Mouse (Mus musculus): ENCODE data around the gene Meig1. TPM values are rescaled to one million over a fixed set of nuclear protein-coding genes. Genes with fewer than 3 reads are reported as not detected.
"Not testable (repeated sequence)": the region's sequence is repeated elsewhere in the genome, so short reads cannot be mapped to it uniquely, and the experiment has no call there.

Meig1 gene
- polyA plus RNA-seq, 1 experiment from 2014 or later: 0.37 TPM

GRCm38 (mm10) chr2:3424579-3424910 is 2.1 kb upstream of the Meig1 start:
- no peak for ATAC-seq (ENCODE audit: insufficient read depth, low FRiP score)
- Histone ChIP-seq H3K4me1 (ENCODE audit: control insufficient read depth, insufficient read depth, low read length) (peaks cover 7% of the 10 kb centered on the region), H3K27ac (ENCODE audit: low read length) (no peak overlapping the region)

GRCm38 (mm10) chr2:3423841-3424578 is 1.6 kb upstream of the Meig1 start, which contains the start of gene Dclre1c:
TSS of gene Dclre1c (plus strand) at chr2:3424131.
- Histone ChIP-seq H3K27ac (ENCODE audit: low read length) (no peak within 1 kb of the TSS), H3K4me3 (replicated peaks; ENCODE audit: low read length) (peak within 1 kb of the TSS; percentile 63), H3K9ac (ENCODE audit: low read length) (peak within 1 kb of the TSS; percentile 70), H3K36me3 (ENCODE audit: control insufficient read depth, insufficient read depth, low read length) (no peaks in the 10 kb centered on the region), H3K4me1 (ENCODE audit: control insufficient read depth, insufficient read depth, low read length) (peaks cover 7% of the 10 kb centered on the region), H3K4me2 (ENCODE audit: low read depth, low read length) (peak within 1 kb of the TSS; percentile 85), H3K27me3 (ENCODE audit: control insufficient read depth, insufficient read depth, low read length) (no peaks in the 10 kb centered on the region), H3K9me3 (replicated peaks; ENCODE audit: control insufficient read depth, low read length) (no peaks in the 10 kb centered on the region)
- peak; percentile 97 for ATAC-seq (ENCODE audit: insufficient read depth, low FRiP score)
- 1% methylated on average over 29 of the region's 29 CpGs for WGBS

More at GRCm38 (mm10) chr2:3424579-3424910, 2.1 kb upstream of the Meig1 start:
- peak overlapping the region; percentile 63 for H3K4me3 ChIP-seq (replicated peaks; ENCODE audit: low read length)
- H3K9me3 ChIP-seq (replicated peaks; ENCODE audit: control insufficient read depth, low read length): no peaks in the 10 kb centered on the region
- H3K36me3 ChIP-seq (ENCODE audit: control insufficient read depth, insufficient read depth, low read length): no peaks in the 10 kb centered on the region
- no peaks in the 10 kb centered on the region for H3K27me3 ChIP-seq (ENCODE audit: control insufficient read depth, insufficient read depth, low read length)
- peak overlapping the region; percentile 85 for H3K4me2 ChIP-seq (ENCODE audit: low read depth, low read length)
- 4% methylated on average over 10 of the region's 10 CpGs for WGBS
- H3K9ac ChIP-seq (ENCODE audit: low read length): peak overlapping the region; percentile 70

- H3K27ac ChIP-seq (ENCODE audit: low read length): no peak overlapping the region
- H3K27me3 ChIP-seq (ENCODE audit: control insufficient read depth, insufficient read depth, low read length): no peaks in the 10 kb centered on the region
- H3K9me3 ChIP-seq (replicated peaks; ENCODE audit: control insufficient read depth, low read length): no peaks in the 10 kb centered on the region
- H3K9ac ChIP-seq (ENCODE audit: low read length): no peak overlapping the region
- H3K4me2 ChIP-seq (ENCODE audit: low read depth, low read length): no peak overlapping the region
- H3K4me1 ChIP-seq (ENCODE audit: control insufficient read depth, insufficient read depth, low read length): peaks cover 11% of the 10 kb centered on the region
- ATAC-seq (ENCODE audit: insufficient read depth, low FRiP score): no peak
- H3K4me3 ChIP-seq (replicated peaks; ENCODE audit: low read length): no peak overlapping the region
- WGBS: 57% methylated on average over 4 of the region's 4 CpGs
- H3K36me3 ChIP-seq (ENCODE audit: control insufficient read depth, insufficient read depth, low read length): no peaks in the 10 kb centered on the region
These were observed 2.3 kb downstream of the Meig1 start for GRCm38 (mm10) chr2:3420157-3420556.

- Histone ChIP-seq H3K4me3 (replicated peaks; ENCODE audit: low read length) (peak overlapping the region; percentile 55), H3K4me2 (ENCODE audit: low read depth, low read length) (peak overlapping the region; percentile 74), H3K36me3 (ENCODE audit: control insufficient read depth, insufficient read depth, low read length) (no peaks in the 10 kb centered on the region), H3K27me3 (ENCODE audit: control insufficient read depth, insufficient read depth, low read length) (no peaks in the 10 kb centered on the region), H3K9me3 (replicated peaks; ENCODE audit: control insufficient read depth, low read length) (no peaks in the 10 kb centered on the region), H3K4me1 (ENCODE audit: control insufficient read depth, insufficient read depth, low read length) (peaks cover 4% of the 10 kb centered on the region; the same call in 1 of the 2 replicates), H3K9ac (ENCODE audit: low read length) (peak overlapping the region; percentile 49; the same call in 1 of the 2 replicates), H3K27ac (ENCODE audit: low read length) (no peak overlapping the region)
- WGBS: under 1% methylated on average over 38 of the region's 38 CpGs
- ATAC-seq (ENCODE audit: insufficient read depth, low FRiP score): peak; percentile 98
These were observed 3.5 kb downstream of the Meig1 start for GRCm38 (mm10) chr2:3418883-3419431.

GRCm38 (mm10) chr2:3415676-3416075 is 6.8 kb downstream of the Meig1 start:
- H3K27me3 ChIP-seq (ENCODE audit: control insufficient read depth, insufficient read depth, low read length): no peaks in the 10 kb centered on the region
- H3K4me2 ChIP-seq (ENCODE audit: low read depth, low read length): no peak overlapping the region
- no peak overlapping the region for H3K9ac ChIP-seq (ENCODE audit: low read length)
- no peak overlapping the region for H3K4me3 ChIP-seq (replicated peaks; ENCODE audit: low read length)
- H3K36me3 ChIP-seq (ENCODE audit: control insufficient read depth, insufficient read depth, low read length): no peaks in the 10 kb centered on the region
- no peak for ATAC-seq (ENCODE audit: insufficient read depth, low FRiP score)
- WGBS: 24% methylated on average over 1 of the region's 1 CpGs
- H3K9me3 ChIP-seq (replicated peaks; ENCODE audit: control insufficient read depth, low read length): no peaks in the 10 kb centered on the region
- no peak overlapping the region for H3K27ac ChIP-seq (ENCODE audit: low read length)
- peaks cover 4% of the 10 kb centered on the region; the same call in 1 of the 2 replicates for H3K4me1 ChIP-seq (ENCODE audit: control insufficient read depth, insufficient read depth, low read length)

GRCm38 (mm10) chr2:3414241-3414640 is 8.2 kb downstream of the Meig1 start:
- H3K27me3 ChIP-seq (ENCODE audit: control insufficient read depth, insufficient read depth, low read length): no peaks in the 10 kb centered on the region
- no peak overlapping the region for H3K4me3 ChIP-seq (replicated peaks; ENCODE audit: low read length)
- no peak overlapping the region for H3K27ac ChIP-seq (ENCODE audit: low read length)
- no peak overlapping the region for H3K9ac ChIP-seq (ENCODE audit: low read length)
- H3K9me3 ChIP-seq (replicated peaks; ENCODE audit: control insufficient read depth, low read length): no peaks in the 10 kb centered on the region
- H3K36me3 ChIP-seq (ENCODE audit: control insufficient read depth, insufficient read depth, low read length): no peaks in the 10 kb centered on the region
- ATAC-seq (ENCODE audit: insufficient read depth, low FRiP score): no peak
- 45% methylated on average over 4 of the region's 4 CpGs for WGBS
- peaks cover 4% of the 10 kb centered on the region; the same call in 1 of the 2 replicates for H3K4me1 ChIP-seq (ENCODE audit: control insufficient read depth, insufficient read depth, low read length)
- no peak overlapping the region for H3K4me2 ChIP-seq (ENCODE audit: low read depth, low read length)

GRCm38 (mm10) chr2:3407756-3408155 is 14.7 kb downstream of the Meig1 start:
- H3K27ac ChIP-seq (ENCODE audit: low read length): no peak overlapping the region
- no peak overlapping the region for H3K4me3 ChIP-seq (replicated peaks; ENCODE audit: low read length)
- no peaks in the 10 kb centered on the region for H3K9me3 ChIP-seq (replicated peaks; ENCODE audit: control insufficient read depth, low read length)
- no peaks in the 10 kb centered on the region for H3K27me3 ChIP-seq (ENCODE audit: control insufficient read depth, insufficient read depth, low read length)
- H3K36me3 ChIP-seq (ENCODE audit: control insufficient read depth, insufficient read depth, low read length): no peaks in the 10 kb centered on the region
- no peaks in the 10 kb centered on the region for H3K4me1 ChIP-seq (ENCODE audit: control insufficient read depth, insufficient read depth, low read length)
- ATAC-seq (ENCODE audit: insufficient read depth, low FRiP score): no peak
- no peak overlapping the region for H3K9ac ChIP-seq (ENCODE audit: low read length)
- WGBS: 58% methylated on average over 7 of the region's 7 CpGs
- no peak overlapping the region for H3K4me2 ChIP-seq (ENCODE audit: low read depth, low read length)

GRCm38 (mm10) chr2:3405981-3406380 is 16.5 kb downstream of the Meig1 start:
- H3K4me2 ChIP-seq (ENCODE audit: low read depth, low read length): no peak overlapping the region
- H3K27ac ChIP-seq (ENCODE audit: low read length): no peak overlapping the region
- no peak overlapping the region for H3K9ac ChIP-seq (ENCODE audit: low read length)
- no peaks in the 10 kb centered on the region for H3K36me3 ChIP-seq (ENCODE audit: control insufficient read depth, insufficient read depth, low read length)
- no peaks in the 10 kb centered on the region for H3K27me3 ChIP-seq (ENCODE audit: control insufficient read depth, insufficient read depth, low read length)
- 81% methylated on average over 4 of the region's 4 CpGs for WGBS
- H3K4me3 ChIP-seq (replicated peaks; ENCODE audit: low read length): no peak overlapping the region
- ATAC-seq (ENCODE audit: insufficient read depth, low FRiP score): no peak
- H3K4me1 ChIP-seq (ENCODE audit: control insufficient read depth, insufficient read depth, low read length): no peaks in the 10 kb centered on the region
- no peaks in the 10 kb centered on the region for H3K9me3 ChIP-seq (replicated peaks; ENCODE audit: control insufficient read depth, low read length)

- 61% methylated on average over 10 of the region's 10 CpGs for WGBS
These were observed 25.3 kb downstream of the Meig1 start, which contains the start of gene Olah for GRCm38 (mm10) chr2:3397110-3397509. TSS of gene Olah (minus strand) at chr2:3397210.

More at GRCm38 (mm10) chr2:3397110-3397509, 25.3 kb downstream of the Meig1 start, which contains the start of gene Olah:
- not testable (repeated sequence) for H3K27ac ChIP-seq (ENCODE audit: low read length); ATAC-seq (ENCODE audit: insufficient read depth, low FRiP score); H3K4me2 ChIP-seq (ENCODE audit: low read depth, low read length); H3K9ac ChIP-seq (ENCODE audit: low read length); H3K9me3 ChIP-seq (replicated peaks; ENCODE audit: control insufficient read depth, low read length); H3K27me3 ChIP-seq (ENCODE audit: control insufficient read depth, insufficient read depth, low read length); H3K4me1 ChIP-seq (ENCODE audit: control insufficient read depth, insufficient read depth, low read length); H3K4me3 ChIP-seq (replicated peaks; ENCODE audit: low read length); H3K36me3 ChIP-seq (ENCODE audit: control insufficient read depth, insufficient read depth, low read length)

Data from stomach, embryonic 16.5 days (tissue).